Mouse (Mus musculus) midbrain, embryonic 15.5 days (tissue): ENCODE data around the gene Nr2e1. TPM values are rescaled to one million over a fixed set of nuclear protein-coding genes. Genes with fewer than 3 reads are reported as not detected.

ENCODE experiments used
- ATAC-seq: fragments of 200-750 bp; cut with Nextera tagmentation; replicated peaks from 2 replicates; pipeline ENCODE4 v1.8.0; 2017; ENCODE audit warnings: moderate TSS enrichment
- H3K27ac ChIP-seq: fragments of 300-500 bp; sonication (generic); 2 replicates; pipeline ENCODE4 v1.5.1; 2015; ENCODE audit warnings: mild to moderate bottlenecking, inconsistent platforms
- H3K27me3 ChIP-seq: fragments of 300-500 bp; sonication (generic); replicated peaks from 2 replicates; pipeline ENCODE4 v1.6.1; 2015; ENCODE audit warnings: inconsistent platforms
- H3K36me3 ChIP-seq: fragments of 300-500 bp; sonication (generic); replicated peaks from 2 replicates; pipeline ENCODE4 v1.6.1; 2015; ENCODE audit warnings: inconsistent platforms
- H3K4me1 ChIP-seq: fragments of 300-500 bp; sonication (generic); 2 replicates; pipeline ENCODE4 v1.6.1; 2015; ENCODE audit warnings: inconsistent platforms
- H3K4me2 ChIP-seq: fragments of 300-500 bp; sonication (generic); 2 replicates; pipeline ENCODE4 v1.6.1; 2015; ENCODE audit warnings: inconsistent platforms, mild to moderate bottlenecking, moderate library complexity
- H3K4me3 ChIP-seq: fragments of 300-500 bp; sonication (generic); 2 replicates; pipeline ENCODE4 v1.5.1; 2015; ENCODE audit warnings: mild to moderate bottlenecking, inconsistent platforms
- H3K9ac ChIP-seq: fragments of 300-500 bp; sonication (generic); 2 replicates; pipeline ENCODE4 v1.6.1; 2015; ENCODE audit warnings: mild to moderate bottlenecking, inconsistent platforms
- H3K9me3 ChIP-seq: fragments of 300-500 bp; sonication (generic); 2 replicates; pipeline ENCODE4 v1.6.1; 2016; ENCODE audit warnings: inconsistent platforms
- WGBS: fragments of 180-500 bp; shearing (Covaris S2); methylation state at CpG from one replicate; pipeline ENCODE4 v1.1.7; 2015; ENCODE audit warnings: mixed read lengths; 5-methylcytosine and 5-hydroxymethylcytosine counted together
- polyA plus RNA-seq: library from polyadenylated mRNA; unstranded; fragments of >200 nt; fragmentation: Nextera tagmentation; extraction: Ambion mirVana; gene quantifications from 2 replicates; pipeline ENCODE4 v1.2.1, GENCODE M21; 2015

Nr2e1 gene
- polyA plus RNA-seq, 1 experiment from 2014 or later, result 5.3 TPM

DNA sequence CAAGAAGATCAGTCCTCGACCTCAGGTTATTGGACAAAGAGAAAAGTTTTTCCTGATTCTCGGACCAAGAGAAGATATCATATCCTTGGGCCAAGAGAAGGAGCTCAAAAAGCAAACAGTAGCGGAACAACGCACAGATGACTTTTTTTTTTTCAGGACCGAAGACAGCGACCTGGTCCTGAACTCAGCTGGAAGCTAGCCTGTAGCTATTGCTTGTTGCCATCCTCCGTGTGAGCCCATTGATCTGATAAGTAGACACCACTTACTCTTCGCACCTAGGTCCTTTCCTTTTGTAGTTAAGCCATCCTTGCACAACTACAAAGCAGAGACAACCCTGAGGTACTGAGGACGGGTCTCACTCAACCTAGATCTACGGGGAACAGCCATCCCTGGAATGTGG is 8.8 kb downstream of the Nr2e1 start:
- no peak overlapping the region for H3K4me3 ChIP-seq
- H3K27ac ChIP-seq, result no peak overlapping the region
- 29% methylated on average over 10 of the region's 10 CpGs for WGBS
- no peak overlapping the region for H3K4me2 ChIP-seq
- H3K9ac ChIP-seq, result no peak overlapping the region
- ATAC-seq, result no peak
- H3K9me3 ChIP-seq, result no peaks in the 10 kb centered on the region
- peaks cover 84% of the 10 kb centered on the region for H3K27me3 ChIP-seq
- H3K36me3 ChIP-seq, result no peaks in the 10 kb centered on the region
- H3K4me1 ChIP-seq, result peaks cover 16% of the 10 kb centered on the region

DNA sequence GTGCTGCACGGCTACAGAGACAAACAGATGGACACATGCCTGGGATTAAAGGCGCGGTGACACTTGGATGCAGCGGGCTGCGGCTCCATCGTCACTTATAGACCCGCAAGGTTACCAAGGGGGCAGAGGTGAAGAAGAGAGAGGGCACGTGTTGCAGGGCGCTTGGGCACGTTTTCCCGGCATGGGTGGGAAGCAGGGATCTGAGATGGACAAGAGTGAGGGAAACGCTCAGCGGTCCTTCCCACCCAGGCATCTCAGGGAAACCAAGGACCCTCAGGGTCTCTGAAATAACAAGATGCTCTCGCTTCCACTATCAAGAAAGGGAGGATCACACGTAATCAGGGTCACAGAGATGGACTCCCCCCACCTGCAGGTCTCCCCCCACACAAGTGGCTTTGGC is 10.5 kb downstream of the Nr2e1 start:
- Histone ChIP-seq H3K27me3 (peaks cover 70% of the 10 kb centered on the region), H3K4me2 (peak overlapping the region; percentile 59), H3K27ac (no peak overlapping the region), H3K9ac (peak overlapping the region; percentile 9), H3K9me3 (no peaks in the 10 kb centered on the region), H3K4me1 (peaks cover 8% of the 10 kb centered on the region), H3K4me3 (peak overlapping the region; percentile 32), H3K36me3 (no peaks in the 10 kb centered on the region)
- no peak for ATAC-seq
- 11% methylated on average over 15 of the region's 15 CpGs for WGBS

GRCm38 (mm10) chr10:42572567-42572966 is 10.9 kb downstream of the Nr2e1 start:
- Histone ChIP-seq H3K4me3 (peak overlapping the region; percentile 32), H3K9me3 (no peaks in the 10 kb centered on the region), H3K36me3 (no peaks in the 10 kb centered on the region), H3K4me2 (peak overlapping the region; percentile 59), H3K4me1 (peaks cover 8% of the 10 kb centered on the region), H3K9ac (peak overlapping the region; percentile 9), H3K27ac (no peak overlapping the region), H3K27me3 (peaks cover 66% of the 10 kb centered on the region)
- 5% methylated on average over 20 of the region's 20 CpGs for WGBS
- ATAC-seq, result peak; percentile 38; the same call in 1 of the 2 replicates

- Histone ChIP-seq H3K4me3 (no peak overlapping the region), H3K27me3 (no peaks in the 10 kb centered on the region), H3K9me3 (no peaks in the 10 kb centered on the region), H3K4me1 (no peaks in the 10 kb centered on the region), H3K27ac (no peak overlapping the region), H3K4me2 (no peak overlapping the region), H3K36me3 (no peaks in the 10 kb centered on the region), H3K9ac (no peak overlapping the region)
- 15% methylated on average over 12 of the region's 12 CpGs for WGBS
- no peak for ATAC-seq
Measured at GRCm38 (mm10) chr10:42562272-42562671, 21.2 kb downstream of the Nr2e1 start.

GRCm38 (mm10) chr10:42559581-42560200 is 23.7 kb downstream of the Nr2e1 start:
- no peak overlapping the region for H3K27ac ChIP-seq
- no peaks in the 10 kb centered on the region for H3K9me3 ChIP-seq
- H3K4me1 ChIP-seq, result no peaks in the 10 kb centered on the region
- H3K4me2 ChIP-seq, result no peak overlapping the region
- H3K9ac ChIP-seq, result no peak overlapping the region
- ATAC-seq, result no peak
- 84% methylated on average over 5 of the region's 5 CpGs for WGBS
- no peaks in the 10 kb centered on the region for H3K27me3 ChIP-seq
- no peak overlapping the region for H3K4me3 ChIP-seq
- no peaks in the 10 kb centered on the region for H3K36me3 ChIP-seq

GRCm38 (mm10) chr10:42546507-42546906 is 36.9 kb downstream of the Nr2e1 start:
- H3K9me3 ChIP-seq, result no peaks in the 10 kb centered on the region
- no peaks in the 10 kb centered on the region for H3K4me1 ChIP-seq
- H3K4me3 ChIP-seq, result no peak overlapping the region
- no peak for ATAC-seq
- no peak overlapping the region for H3K27ac ChIP-seq
- H3K4me2 ChIP-seq, result no peak overlapping the region
- H3K36me3 ChIP-seq, result no peaks in the 10 kb centered on the region
- H3K27me3 ChIP-seq, result no peaks in the 10 kb centered on the region
- H3K9ac ChIP-seq, result no peak overlapping the region
- 96% methylated on average over 3 of the region's 3 CpGs for WGBS

- 87% methylated on average over 6 of the region's 6 CpGs for WGBS
- H3K4me3 ChIP-seq, result no peak overlapping the region
- H3K9ac ChIP-seq, result no peak overlapping the region
- 0 out of 2 replicates have a peak, but pooled peaks cover 2% of the 10 kb centered on the region for H3K27me3 ChIP-seq
- H3K4me1 ChIP-seq, result no peaks in the 10 kb centered on the region
- H3K27ac ChIP-seq, result no peak overlapping the region
- no peak overlapping the region for H3K4me2 ChIP-seq
- no peak for ATAC-seq
- no peaks in the 10 kb centered on the region for H3K36me3 ChIP-seq
- H3K9me3 ChIP-seq, result no peaks in the 10 kb centered on the region
Measured at GRCm38 (mm10) chr10:42545707-42546503, 37.5 kb downstream of the Nr2e1 start.

- Histone ChIP-seq H3K4me2 (no peak overlapping the region), H3K36me3 (0 out of 2 replicates have a peak, but pooled peaks cover 5% of the 10 kb centered on the region), H3K27ac (no peak overlapping the region), H3K9me3 (no peaks in the 10 kb centered on the region), H3K4me3 (no peak overlapping the region), H3K4me1 (no peaks in the 10 kb centered on the region), H3K27me3 (0 out of 2 replicates have a peak, but pooled peaks cover 2% of the 10 kb centered on the region), H3K9ac (no peak overlapping the region)
- ATAC-seq, result no peak
- WGBS, result 90% methylated on average over 9 of the region's 9 CpGs
Measured at GRCm38 (mm10) chr10:42537571-42538316, 45.7 kb downstream of the Nr2e1 start.

DNA sequence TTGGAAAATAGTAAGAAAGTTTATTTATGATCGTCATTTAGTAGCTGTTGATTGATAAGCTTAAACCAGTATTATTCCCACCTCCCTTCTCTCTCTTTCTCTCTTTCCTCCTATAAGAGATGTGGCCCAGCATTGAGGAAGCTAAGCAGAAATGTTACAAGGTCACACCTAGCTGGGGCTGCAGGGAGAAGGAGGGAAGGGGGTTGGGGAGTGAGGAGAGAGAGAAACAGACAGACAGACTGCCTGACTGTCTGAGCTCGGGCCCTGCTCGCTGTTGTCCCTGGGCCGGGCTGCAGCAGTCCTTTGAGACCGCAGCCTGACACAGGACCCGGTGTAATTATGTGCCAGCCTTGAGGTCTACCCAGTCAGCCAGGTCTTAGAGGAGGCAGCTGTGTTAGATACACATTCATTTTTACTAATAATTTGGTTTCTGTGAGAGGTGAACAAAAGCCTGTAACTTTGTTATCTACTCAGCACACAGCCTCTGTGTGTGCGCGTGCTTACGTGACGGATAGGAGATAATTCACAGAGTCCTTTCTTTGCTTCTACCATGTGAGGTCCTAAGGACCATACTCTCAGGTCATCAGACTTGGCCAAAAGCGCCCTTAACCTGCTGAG is 49.5 kb downstream of the Nr2e1 start:
- 86% methylated on average over 11 of the region's 11 CpGs for WGBS
- no peak for ATAC-seq

DNA sequence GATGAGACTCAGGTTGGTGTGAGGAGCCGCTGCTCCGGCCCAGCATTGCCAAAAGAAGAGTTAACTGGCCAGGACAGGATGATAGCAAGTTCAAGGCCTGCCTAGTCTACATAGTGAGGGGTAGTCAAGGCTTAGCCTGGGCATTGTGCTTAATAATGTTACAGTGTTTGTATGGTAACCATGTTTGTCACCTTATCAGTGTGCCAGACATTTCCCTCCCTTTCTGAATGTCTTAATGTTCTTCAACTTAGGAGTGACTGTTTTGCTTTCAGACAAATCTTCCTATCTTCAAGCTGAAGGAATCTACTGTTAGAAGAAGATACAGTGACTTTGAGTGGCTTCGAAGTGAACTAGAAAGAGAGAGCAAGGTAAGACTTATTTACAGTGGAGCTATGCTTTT is 57.8 kb downstream of the Nr2e1 start:
- Histone ChIP-seq H3K27ac (no peak overlapping the region), H3K27me3 (no peaks in the 10 kb centered on the region), H3K9ac (no peak overlapping the region), H3K4me3 (no peak overlapping the region), H3K4me2 (no peak overlapping the region), H3K4me1 (peaks cover 14% of the 10 kb centered on the region; the same call in 1 of the 2 replicates), H3K36me3 (peaks cover 9% of the 10 kb centered on the region; the same call in 1 of the 2 replicates), H3K9me3 (no peaks in the 10 kb centered on the region)
- WGBS, result 98% methylated on average over 3 of the region's 3 CpGs
- no peak for ATAC-seq

More for the DNA sequence above, 49.5 kb downstream of the Nr2e1 start:
- Histone ChIP-seq H3K4me1 (no peaks in the 10 kb centered on the region), H3K4me2 (no peak overlapping the region), H3K36me3 (0 out of 2 replicates have a peak, but pooled peaks cover 9% of the 10 kb centered on the region), H3K4me3 (no peak overlapping the region), H3K27me3 (no peaks in the 10 kb centered on the region), H3K9ac (no peak overlapping the region), H3K9me3 (no peaks in the 10 kb centered on the region), H3K27ac (no peak overlapping the region)

DNA sequence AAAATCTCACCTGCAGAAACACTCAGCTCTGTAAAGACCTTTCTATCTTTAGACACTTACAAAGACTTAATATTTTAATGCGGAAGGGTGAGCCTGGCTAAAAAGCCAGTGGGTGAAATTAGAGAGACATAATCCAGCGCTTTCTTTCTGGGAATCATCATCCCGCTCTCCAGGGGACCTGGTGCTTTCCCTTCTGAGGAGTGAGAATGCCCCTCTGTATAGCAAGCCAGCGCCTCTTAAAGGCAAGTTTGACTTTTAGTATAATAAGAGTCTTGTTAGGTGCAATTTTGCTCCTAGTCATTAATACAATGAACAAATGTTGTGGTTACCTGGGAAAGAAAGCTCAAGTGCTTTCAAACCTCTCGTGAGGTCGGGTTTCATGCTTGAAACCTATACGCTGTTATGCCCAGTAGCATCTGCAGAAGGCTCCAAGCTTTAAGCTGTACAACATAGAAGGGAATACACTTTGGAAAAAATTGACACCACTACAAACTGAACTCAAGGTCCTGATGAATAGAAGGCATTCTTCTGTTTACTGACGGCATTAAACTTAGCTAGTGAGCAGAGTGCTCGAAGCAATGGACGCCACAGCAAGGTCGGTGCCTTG is 59.8 kb downstream of the Nr2e1 start:
- Histone ChIP-seq H3K4me3 (no peak overlapping the region), H3K9me3 (no peaks in the 10 kb centered on the region), H3K27me3 (no peaks in the 10 kb centered on the region), H3K9ac (no peak overlapping the region), H3K27ac (no peak overlapping the region), H3K36me3 (peaks cover 4% of the 10 kb centered on the region; the same call in 1 of the 2 replicates), H3K4me1 (peaks cover 14% of the 10 kb centered on the region; the same call in 1 of the 2 replicates), H3K4me2 (no peak overlapping the region)
- no peak for ATAC-seq
- 45% methylated on average over 11 of the region's 11 CpGs for WGBS
